Mouse (Mus musculus) CD4-positive naive resting alpha-beta T cell, adult 76 days (primary cell): ENCODE results near the gene Ifi214. TPM values are rescaled to one million over a fixed set of nuclear protein-coding genes. Genes with fewer than 3 reads are reported as not detected.

ENCODE experiments used
- total RNA-seq: library from RNA; stranded (reverse); gene quantifications from one replicate; pipeline ENCODE4 v1.2.4, GENCODE M21; 2023

Gene Ifi214
- 23.0 TPM for total RNA-seq

DNA sequence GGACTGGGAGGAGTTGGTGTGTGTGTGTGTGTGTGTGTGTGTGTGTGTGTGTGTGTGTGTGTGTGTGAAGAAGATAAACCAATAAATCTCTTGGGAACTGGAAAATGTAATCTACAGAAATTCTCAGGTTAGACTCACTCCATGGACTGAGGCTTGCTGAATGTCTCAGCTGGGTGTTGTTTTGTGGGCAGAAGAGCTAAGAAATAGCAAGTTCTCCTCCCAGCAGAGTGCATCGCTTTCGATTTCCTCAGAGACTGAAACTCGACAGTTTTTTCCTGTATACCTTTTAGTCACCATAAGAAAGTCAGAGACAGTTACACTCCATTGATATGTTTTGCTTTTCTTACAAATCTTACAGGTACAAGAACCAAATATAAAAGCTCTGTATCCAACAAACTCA is at the start of gene Ifi214:
Gene Ifi214 (minus strand): TSS at position 167 of the 400 bp plus-strand sequence.

DNA sequence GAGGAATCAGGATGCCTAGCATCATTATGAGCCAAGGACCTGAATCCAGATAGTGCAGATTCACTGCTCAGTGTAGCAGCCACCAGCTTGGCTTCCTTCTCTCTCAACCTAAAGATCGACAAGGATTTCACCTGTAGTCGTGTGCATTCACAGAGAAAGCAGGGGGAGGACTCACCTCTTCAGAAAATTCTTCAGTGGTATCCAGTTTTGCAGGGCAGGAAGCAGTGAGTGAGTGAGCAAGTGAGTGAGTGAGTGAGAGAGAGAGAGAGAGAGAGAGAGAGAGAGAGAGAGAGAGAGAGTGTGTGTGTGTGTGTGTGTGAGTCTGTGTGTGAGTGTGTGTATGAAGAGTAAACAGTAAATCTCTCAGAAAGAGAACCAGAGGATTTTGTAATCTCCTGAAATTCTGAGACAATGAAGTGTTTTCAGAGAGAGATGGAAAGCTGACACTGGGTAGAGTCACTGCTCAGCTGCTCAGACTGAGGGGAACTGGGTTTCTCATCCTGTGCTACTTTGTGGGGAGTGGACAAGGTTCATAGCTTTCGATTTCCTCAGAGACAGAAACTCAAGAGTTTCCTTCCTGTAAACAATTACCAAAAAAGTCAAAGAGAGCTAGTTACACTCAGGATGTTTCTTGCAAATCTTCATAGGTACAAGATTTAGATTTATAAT is 44.8 kb downstream of the Ifi214 start, which contains the start of gene Ifi206:
Gene Ifi206 (minus strand): TSS at position 230 of the 669 bp plus-strand sequence.

Other genes with a start within 250 kb of the Ifi214 start
- not detected for gene Ackr1, start 202.2 kb downstream of the Ifi214 start, total RNA-seq
- gene Aim2, start 185.1 kb downstream of the Ifi214 start, total RNA-seq: 41.7 TPM
- 0.26 TPM for gene Cadm3, start 168.3 kb downstream of the Ifi214 start, total RNA-seq
- gene Ifi206, start 44.9 kb downstream of the Ifi214 start, total RNA-seq: 88.9 TPM
- gene Ifi213, start 63.3 kb upstream of the Ifi214 start, total RNA-seq: 148 TPM
- gene Ifi209, start 95.0 kb upstream of the Ifi214 start, total RNA-seq: 92.8 TPM
- 94.9 TPM for gene Ifi208, start 137.7 kb upstream of the Ifi214 start, total RNA-seq
- gene Ifi207, start 205.8 kb upstream of the Ifi214 start, total RNA-seq: 1.3 TPM
- gene Ifi204, start 231.0 kb upstream of the Ifi214 start, total RNA-seq: 4.5 TPM